Mouse (Mus musculus) cerebellum, postnatal 25 days (tissue): ENCODE results near the gene Prkce.

Experiments
- DNase-seq, 2 experiments: peaks; one replicate each; pipeline ENCODE4 v3.0.0; 2021; ENCODE audit warnings: mixed read lengths in 2 of 2

Prkce gene

DNA sequence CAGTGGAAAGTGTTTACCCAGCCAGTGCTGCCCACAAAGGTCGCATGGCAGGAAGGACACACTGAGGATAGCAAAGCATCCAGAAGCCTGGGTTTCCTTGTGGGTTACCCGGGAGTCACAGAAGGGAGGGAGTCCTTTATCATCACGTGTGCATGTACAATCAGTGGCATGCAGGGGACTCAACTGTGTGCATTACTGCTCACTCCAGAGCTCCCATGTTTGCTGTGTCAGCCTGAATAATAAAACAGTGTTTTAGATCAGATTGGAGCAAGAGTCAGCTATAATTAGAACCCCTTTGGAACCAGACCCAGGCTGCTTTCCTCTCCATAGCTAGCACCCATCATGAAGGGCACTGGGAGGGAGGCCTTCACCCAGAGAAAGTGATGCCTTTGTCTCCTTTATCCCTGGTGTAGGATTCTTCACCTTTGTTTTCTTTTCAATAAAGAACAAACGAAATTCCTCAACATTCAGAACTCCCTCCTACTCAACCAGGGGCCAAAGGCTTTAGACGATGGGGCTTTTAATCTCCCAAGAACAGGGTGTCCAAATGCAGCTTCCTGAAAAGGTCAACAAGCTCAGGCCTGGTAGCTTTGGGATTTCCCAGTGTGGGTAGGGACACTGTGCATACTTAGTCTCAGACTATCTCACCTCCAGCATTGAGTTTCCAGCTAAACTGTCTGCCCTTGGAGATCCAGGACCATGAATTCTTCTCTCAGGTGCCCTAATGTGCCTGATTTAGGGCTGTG lies 421.3 kb downstream of the Prkce start:
- DNase-seq = no peak

DNA sequence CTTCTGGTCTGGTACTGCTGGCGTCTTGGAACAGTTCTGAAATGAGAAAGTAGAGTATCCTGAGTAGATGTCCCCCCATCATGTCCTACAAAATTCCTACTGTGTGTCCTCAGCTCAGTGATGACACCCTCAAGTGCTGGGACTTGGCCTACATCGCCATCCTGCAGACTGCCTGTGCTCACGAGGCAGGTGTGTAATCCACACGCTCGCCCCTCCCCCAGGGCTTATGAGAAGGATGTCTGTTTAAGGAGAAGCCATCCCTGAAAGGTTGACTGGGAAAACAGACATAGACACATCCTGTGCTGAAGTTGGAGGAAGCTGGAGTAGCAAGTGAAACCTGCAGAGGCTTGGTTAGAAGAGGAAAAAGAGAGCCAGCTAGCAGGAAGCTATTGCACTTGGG lies 422.1 kb downstream of the Prkce start:
- DNase-seq = no peak

GRCm38 (mm10) chr17:86591241-86591640 lies 423.7 kb downstream of the Prkce start:
- no peak for DNase-seq

DNA sequence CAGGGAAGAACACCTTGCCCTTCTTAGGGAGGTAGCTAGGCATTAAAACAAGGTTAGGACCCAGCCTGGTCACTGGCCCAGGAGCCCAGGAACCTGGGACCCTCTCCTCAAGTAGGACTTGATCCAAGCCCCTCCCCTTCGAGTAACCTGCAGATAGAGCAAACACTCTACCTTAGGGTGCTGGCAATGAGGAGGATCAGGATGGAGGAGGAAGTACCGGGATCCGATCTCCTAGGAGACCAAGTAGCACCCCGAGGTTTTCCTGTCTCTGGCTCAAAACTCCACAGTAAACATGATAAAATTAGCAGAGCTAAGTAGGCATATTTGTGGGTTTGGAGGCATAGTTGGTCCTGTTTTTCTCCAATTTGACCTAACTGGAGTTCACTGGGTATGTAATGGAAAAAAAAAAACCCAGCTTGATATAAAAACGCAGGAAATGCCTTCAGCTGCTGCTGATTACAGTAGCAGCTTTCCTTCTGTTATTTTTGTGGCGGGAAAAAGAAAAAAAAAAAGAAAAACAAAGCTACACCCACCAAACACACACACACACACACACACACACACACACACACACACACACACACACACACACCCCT lies 425.5 kb downstream of the Prkce start:
- DNase-seq = no peak

DNA sequence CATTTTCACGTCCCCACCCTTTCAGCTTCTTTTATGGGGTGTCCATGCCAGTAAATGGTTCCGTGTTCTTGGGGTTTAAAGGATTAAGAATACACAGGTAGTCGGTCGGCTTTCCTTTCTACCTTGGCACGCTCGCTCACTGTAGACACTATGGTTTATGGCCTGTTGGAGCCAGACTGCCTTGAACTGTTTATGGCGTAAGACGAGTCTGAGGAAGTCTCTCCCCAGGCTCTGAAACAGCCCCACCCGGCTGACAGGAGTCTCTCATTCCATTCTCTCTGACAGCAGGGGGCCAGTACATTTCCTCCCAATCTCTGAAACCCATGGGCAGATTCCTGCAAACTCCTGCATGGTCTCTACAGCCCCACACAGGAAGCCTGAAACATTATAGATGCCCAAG lies 427.9 kb downstream of the Prkce start:
- DNase-seq = no peak

- no peak for DNase-seq
Measured at GRCm38 (mm10) chr17:86601116-86601515, 433.5 kb downstream of the Prkce start.

DNA sequence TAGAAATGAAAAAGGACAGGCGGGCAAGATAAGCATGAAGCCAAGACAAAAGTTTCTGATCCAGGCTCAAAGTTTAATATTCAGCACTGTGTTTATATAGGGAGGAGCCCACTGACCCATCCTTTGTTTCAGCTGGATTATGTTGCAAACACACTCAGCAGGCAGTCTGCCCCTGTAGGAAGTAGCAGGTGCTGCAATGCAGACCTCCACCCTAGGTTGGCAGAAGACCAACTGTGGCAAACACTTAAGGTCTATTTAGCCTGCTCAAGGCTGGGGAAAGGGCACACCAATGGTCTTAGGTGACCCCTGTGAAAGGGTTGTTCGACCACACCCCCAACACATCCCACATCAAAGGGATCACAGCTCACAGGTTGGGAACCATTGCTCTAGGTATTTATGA lies 434.3 kb downstream of the Prkce start:
- no peak for DNase-seq

DNA sequence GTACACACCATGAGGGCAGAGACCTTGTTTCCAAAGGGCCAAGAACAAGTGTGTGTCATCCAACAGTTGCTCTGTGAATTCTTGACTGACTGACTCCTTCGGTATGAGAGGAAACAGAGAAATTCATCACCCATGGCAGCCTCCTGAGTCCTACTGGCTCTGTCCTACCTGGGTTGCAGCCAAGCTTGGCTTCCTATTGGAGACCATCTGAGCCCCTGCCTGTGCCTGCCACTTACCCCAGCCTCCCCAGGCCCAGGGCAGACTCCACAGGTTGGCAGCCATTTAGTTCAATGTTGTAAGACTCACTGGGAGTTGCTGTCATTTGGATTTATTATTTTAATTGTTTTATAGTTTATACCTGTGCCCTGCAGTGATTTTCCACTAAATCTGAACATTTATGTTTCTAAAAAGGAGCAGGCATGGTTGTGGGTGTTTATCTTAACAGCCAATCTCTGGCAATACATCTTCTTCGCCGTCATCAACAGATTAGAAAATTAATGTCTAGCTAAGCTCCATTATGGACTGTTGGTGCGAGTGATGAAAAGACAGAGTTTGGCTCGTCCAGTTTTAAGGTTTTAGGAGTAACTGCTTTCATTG lies 436.4 kb downstream of the Prkce start:
- peak; percentile 33 to 63 for DNase-seq

GRCm38 (mm10) chr17:86607981-86608380 lies 440.4 kb downstream of the Prkce start:
- DNase-seq = no peak

- no peak for DNase-seq
Measured at GRCm38 (mm10) chr17:86610271-86610969, 442.8 kb downstream of the Prkce start.

GRCm38 (mm10) chr17:86611772-86612171 lies 444.2 kb downstream of the Prkce start:
- no peak for DNase-seq

- no peak for DNase-seq
Measured at GRCm38 (mm10) chr17:86615592-86616291, 448.2 kb downstream of the Prkce start.

GRCm38 (mm10) chr17:86617570-86618237 lies 450.1 kb downstream of the Prkce start:
- no peak for DNase-seq

DNA sequence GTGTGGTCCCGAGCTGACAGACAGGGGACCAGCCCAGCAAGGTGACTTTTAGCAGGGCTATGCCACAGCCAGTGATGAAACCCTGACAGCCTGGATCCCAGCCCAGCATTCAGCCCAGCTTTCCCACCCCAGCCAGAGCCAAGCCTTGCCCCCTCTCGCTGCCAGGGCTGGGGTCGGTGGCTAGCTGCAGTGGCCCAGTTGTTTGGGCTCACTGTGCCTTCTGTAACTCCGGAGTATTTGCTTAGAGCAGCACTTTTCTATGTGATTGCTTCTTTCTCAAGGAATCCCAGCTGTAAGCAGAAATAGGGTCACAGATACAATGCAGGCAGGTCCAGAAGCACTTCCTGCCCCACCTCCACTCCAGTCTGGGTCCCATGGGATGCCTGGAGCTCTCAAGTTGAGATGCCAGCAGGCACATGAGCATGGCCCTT lies 450.9 kb downstream of the Prkce start:
- DNase-seq = peak in 1 of 2 experiments; percentile 16

DNA sequence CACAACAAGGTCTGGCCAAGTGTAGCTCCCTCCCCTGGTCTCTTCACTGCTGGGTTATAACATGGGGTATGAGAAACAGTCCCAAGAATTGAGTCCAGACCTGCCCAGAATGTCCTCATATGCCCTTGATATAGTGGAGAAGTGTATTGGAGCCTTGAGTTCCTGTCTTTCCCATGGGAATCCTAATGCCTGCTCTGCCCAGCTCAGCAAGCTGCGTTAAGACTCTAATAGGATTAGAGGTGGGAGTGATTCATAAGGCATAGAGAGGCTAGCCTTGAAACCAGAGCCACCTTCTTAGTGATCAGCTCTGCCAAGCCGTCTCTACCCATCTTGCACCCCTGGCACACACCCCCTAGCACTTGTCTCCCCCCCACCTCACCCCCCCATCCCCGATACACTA lies 455.3 kb downstream of the Prkce start:
- DNase-seq = no peak

DNA sequence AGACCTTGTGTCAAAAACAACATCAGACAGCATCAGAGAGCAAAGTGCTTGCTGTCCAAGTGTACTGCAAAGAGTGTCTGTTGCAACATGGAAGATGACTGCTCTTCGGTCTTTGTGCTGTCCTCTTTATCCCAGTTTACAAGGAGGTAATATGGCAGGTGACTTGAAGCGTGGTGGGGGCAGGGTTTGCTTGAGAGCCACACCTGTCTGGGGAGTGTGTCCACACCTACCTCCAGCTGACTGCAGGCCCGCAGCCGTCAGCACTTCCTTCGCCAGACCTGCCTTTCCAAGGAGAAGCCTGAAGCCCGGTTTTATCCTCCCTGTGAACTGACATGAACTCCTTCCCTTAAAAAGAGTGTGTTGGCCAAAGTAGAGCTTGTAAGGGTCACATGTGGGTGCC lies 458.9 kb downstream of the Prkce start:
- no peak for DNase-seq

DNA sequence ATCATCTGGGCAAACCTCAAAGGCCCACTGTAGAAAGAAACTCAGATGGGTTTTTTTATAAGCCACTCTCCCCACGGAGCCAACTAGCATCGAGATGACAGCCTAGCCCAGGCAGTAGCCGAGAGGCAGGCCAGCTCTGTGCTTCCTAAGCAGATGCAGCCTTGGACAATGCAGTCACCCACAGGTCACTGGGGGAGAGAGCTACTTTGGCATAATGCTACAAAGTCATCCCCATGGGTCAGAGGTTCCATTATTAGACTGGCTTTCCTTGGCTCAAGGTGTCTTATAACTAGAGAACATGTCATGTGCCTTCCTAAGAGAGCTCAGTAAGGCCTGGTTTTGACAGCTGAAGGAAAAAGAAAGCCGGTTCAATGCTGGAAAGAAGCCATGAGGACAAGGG lies 465.5 kb downstream of the Prkce start:
- DNase-seq = no peak

DNA sequence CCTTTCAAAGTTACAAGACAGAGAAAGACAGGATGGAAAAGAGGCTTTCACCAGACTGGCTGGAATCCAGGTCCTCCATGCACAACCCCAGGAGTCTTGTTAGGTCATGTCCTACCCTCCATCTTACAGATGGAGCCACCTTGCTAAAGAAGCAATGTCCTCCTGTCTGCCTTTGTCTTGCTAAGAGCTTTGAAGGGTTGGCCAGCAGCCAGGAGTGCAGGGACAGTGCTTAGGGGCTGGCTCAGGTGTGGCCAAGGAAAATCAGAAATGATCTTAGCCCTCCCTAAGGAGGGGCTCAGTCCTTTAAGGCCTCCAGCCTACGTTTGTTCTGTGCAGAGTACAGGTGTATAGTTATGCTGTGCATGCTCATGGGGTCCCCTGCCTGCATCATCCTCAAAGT lies 469.7 kb downstream of the Prkce start:
- peak in 1 of 2 experiments; percentile 54 for DNase-seq

DNA sequence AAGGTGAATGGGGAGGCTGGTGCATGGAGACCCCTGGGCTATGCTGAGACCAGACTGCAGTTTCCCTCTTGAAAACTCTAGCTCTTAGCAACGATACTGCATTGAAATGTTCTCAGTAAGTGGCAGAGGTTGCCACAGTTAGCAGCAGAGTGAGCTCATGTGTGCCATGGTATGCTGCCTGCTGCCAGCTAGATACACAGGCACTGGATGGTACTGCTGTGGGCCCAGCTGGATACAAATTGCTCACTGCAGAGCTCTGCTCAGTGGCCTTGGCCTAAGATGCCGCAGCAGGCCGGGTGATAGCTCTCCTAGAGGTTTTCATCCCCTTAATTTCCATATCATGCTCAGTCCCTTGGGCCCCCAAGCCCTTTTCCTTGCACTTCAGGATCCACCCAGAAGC lies 471.7 kb downstream of the Prkce start:
- DNase-seq = no peak

DNA sequence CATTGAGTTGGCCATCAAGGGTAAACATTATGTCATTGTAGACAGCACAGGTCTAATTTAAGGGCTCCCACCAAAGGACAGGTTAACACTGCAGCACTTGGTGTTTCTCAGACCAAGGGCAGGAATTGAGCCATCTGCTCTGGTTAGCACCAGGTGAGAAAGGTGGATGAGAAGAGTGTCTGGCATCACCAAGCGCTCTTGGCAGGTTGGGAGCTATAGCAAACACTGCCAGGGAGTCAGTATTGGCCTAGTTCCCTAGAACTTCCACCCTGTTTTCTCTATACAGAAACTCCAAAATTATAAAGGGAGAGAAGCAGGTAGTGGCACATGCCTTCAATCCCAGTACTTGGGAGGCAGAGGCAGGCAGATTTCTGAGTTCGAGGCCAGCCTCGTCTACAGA lies 479.6 kb downstream of the Prkce start:
- DNase-seq = peak; percentile 80 to 84

DNA sequence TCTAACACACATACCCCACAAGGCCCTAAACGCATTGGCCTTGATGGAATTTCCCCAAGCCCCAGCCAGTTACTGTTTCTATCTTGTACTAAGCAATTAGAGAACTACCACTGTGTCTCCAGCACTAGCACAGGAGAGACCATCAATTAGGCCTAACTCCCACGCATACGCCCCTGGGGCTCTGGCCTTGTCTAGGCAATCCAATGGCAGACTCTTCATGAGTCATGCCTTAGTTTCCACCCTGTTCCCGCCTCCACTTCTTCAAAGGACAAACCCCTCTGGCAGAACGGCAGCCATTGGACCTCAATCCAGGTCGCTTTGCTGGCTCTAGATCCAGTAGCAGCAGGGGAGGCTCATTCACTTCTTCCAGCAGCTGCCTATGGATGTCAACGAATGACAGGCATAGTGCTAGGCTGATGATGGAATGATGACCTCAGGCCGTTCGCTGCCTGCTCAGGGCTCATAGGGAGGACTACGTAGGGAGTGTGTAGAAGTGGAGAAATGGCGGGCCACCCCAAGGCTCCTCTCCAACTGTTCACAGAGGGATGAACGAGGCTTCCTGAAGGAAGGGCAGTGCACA lies 481.4 kb downstream of the Prkce start:
- DNase-seq = no peak

- no peak for DNase-seq
Measured at GRCm38 (mm10) chr17:86650241-86650640, 482.7 kb downstream of the Prkce start.
